Mouse (Mus musculus) heart, adult 2 months (tissue): ENCODE measurements at regions not wholly inside any gene's neighbourhood (a gene's known extent, or its start where the extent isn't known, plus 50 kb on each side); places are given as distances from the start of the nearest gene placed in this dataset.

ENCODE experiments used
- CTCF ChIP-seq: fragments of 200-600 bp; IDR thresholded peaks from 2 replicates; pipeline ENCODE4 v1.8.1; 2022; ENCODE audit warnings: antibody characterized with exemption, mild to moderate bottlenecking, moderate library complexity
- EP300 ChIP-seq: fragments of 200-500 bp; IDR thresholded peaks from 2 replicates; pipeline ENCODE4 v1.6.1; 2011; ENCODE audit warnings: low read depth, low read length, control low read depth; ENCODE audit not compliant: insufficient read depth

- TF ChIP-seq CTCF, result no peak
- no peak for TF ChIP-seq EP300
Measured at GRCm38 (mm10) chr10:27698305-27698704, 78.7 kb upstream of the Lama2 start.
